Mouse (Mus musculus) lung, embryonic 16.5 days (tissue): ENCODE data around the gene Muc5b. TPM values are rescaled to one million over a fixed set of nuclear protein-coding genes. Genes with fewer than 3 reads are reported as not detected.
"Not testable (repeated sequence)": the region's sequence is repeated elsewhere in the genome, so short reads cannot be mapped to it uniquely, and the experiment has no call there.

ENCODE experiments used
- ATAC-seq: fragments of 200-750 bp; cut with Nextera tagmentation; 2 replicates; pipeline ENCODE4 v1.8.0; 2017; ENCODE audit warnings: low read depth, mild to moderate bottlenecking, moderate library complexity
- H3K27ac ChIP-seq: fragments of 300-500 bp; sonication (generic); 2 replicates; pipeline ENCODE4 v1.5.1; 2014; ENCODE audit warnings: mild to moderate bottlenecking, control low read depth, low read length
- H3K27me3 ChIP-seq: fragments of 300-500 bp; sonication (generic); 2 replicates; pipeline ENCODE4 v1.6.1; 2014; ENCODE audit warnings: low read depth, low read length, mixed read lengths; ENCODE audit not compliant: control insufficient read depth, insufficient read depth
- H3K36me3 ChIP-seq: fragments of 300-500 bp; sonication (generic); 2 replicates; pipeline ENCODE4 v1.6.1; 2014; ENCODE audit warnings: low read length; ENCODE audit not compliant: control insufficient read depth, insufficient read depth
- H3K4me1 ChIP-seq: fragments of 300-500 bp; sonication (generic); replicated peaks from 2 replicates; pipeline ENCODE4 v1.6.1; 2014; ENCODE audit warnings: low read length, mixed read lengths; ENCODE audit not compliant: control insufficient read depth, insufficient read depth
- H3K4me2 ChIP-seq: fragments of 300-500 bp; sonication (generic); 2 replicates; pipeline ENCODE4 v1.6.1; 2014; ENCODE audit warnings: low read depth, low read length, control low read depth
- H3K4me3 ChIP-seq: fragments of 300-500 bp; sonication (generic); 2 replicates; pipeline ENCODE4 v1.5.1; 2014; ENCODE audit warnings: mild to moderate bottlenecking, low read length, control low read depth
- H3K9ac ChIP-seq: fragments of 300-500 bp; sonication (generic); 2 replicates; pipeline ENCODE4 v1.6.1; 2014; ENCODE audit warnings: low read length, control low read depth
- H3K9me3 ChIP-seq: fragments of 300-500 bp; sonication (generic); 2 replicates; pipeline ENCODE4 v1.6.1; 2016; ENCODE audit warnings: low read length; ENCODE audit not compliant: control insufficient read depth
- WGBS: fragments of 180-500 bp; shearing (Covaris S2); extraction: QIAGEN DNeasy Blood & Tissue Kit; methylation state at CpG from one replicate; pipeline ENCODE4 v1.1.7; 2014; 5-methylcytosine and 5-hydroxymethylcytosine counted together
- polyA plus RNA-seq: library from polyadenylated mRNA; unstranded; fragments of >200 nt; fragmentation: Nextera tagmentation; extraction: Ambion mirVana; gene quantifications from 2 replicates; pipeline ENCODE4 v1.2.1, GENCODE M21; 2015

The Muc5b gene
- 0.54 and 1.2 TPM in 2 replicates for polyA plus RNA-seq

DNA sequence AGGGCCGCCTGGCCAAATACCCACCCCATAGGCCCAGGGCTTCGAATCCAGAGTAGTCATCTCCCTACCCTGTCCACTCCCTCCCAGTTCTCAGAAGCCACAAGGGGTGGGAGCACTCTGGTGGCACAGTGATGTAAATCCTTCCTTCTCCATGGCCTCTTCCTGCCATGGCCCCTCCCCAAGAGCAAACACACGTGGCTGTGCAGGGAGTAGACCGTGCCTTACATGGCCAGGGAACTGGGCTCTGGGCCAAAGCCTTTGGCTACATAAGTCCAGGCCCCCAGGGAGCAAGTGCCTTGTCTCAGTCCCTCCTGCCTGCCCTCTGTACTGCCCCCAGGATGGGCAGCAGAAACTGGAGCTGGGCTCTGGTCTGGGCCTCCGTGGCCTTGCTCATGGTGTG is at the start of gene Muc5b:
Gene Muc5b, plus strand, starts transcription at position 292 of the 400 bp plus-strand sequence.
- peak; percentile 83 for ATAC-seq

DNA sequence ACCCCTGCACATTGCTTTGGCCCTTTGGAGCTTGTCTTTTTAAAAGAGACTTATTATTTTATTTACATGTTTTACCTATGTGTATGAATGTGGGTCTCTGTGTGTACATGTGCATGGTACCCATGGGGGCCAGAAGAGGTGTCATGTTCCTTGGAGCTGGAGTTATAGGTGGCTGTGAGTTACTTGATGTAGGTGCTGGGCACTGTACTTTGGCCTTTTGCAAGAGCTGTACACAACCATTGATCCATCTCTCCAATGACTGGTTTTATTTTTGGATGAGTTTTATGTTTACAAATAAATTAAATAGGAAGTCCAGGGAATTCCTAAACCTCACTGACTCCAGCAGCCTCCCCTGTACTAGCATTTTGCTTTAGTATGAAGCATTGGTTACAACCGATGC is 44.6 kb upstream of the Muc5b start:
- Histone ChIP-seq H3K36me3 (no peaks in the 10 kb centered on the region), H3K27me3 (no peaks in the 10 kb centered on the region), H3K4me2 (no peak overlapping the region), H3K9me3 (no peaks in the 10 kb centered on the region), H3K9ac (no peak overlapping the region), H3K4me3 (no peak overlapping the region), H3K27ac (no peak overlapping the region), H3K4me1 (no peaks in the 10 kb centered on the region)
- WGBS, result 93% methylated on average over 1 of the region's 1 CpGs
- no peak for ATAC-seq

More for the DNA sequence above, at the start of gene Muc5b:
- 41% methylated on average over 5 of the region's 5 CpGs for WGBS
- H3K9ac ChIP-seq, result no peak within 1 kb of the TSS
- H3K36me3 ChIP-seq, result no peaks in the 10 kb centered on the region
- no peak within 1 kb of the TSS for H3K4me3 ChIP-seq
- no peak within 1 kb of the TSS for H3K4me2 ChIP-seq
- H3K4me1 ChIP-seq, result peaks cover 7% of the 10 kb centered on the region; the same call in 1 of the 2 replicates
- no peaks in the 10 kb centered on the region for H3K27me3 ChIP-seq
- H3K9me3 ChIP-seq, result no peaks in the 10 kb centered on the region
- no peak within 1 kb of the TSS for H3K27ac ChIP-seq

DNA sequence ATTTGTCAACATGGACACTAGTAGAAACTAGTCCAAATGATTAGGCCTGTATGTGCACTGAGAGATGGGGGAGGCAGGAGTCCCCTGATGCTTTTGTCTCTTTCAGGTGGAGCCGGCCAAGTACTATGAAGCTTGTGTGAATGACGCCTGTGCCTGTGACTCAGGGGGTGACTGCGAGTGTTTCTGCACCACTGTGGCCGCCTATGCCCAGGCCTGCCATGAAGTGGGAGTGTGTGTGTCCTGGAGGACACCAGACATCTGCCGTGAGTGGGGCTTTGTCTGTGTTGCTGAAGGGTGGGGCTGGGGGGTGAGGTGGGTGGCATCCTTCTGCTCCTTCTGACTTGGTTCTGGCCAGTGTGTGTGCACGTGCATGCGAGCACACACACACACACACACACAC is 35.7 kb upstream of the Muc5b start:
- Histone ChIP-seq H3K4me2 (no peak overlapping the region), H3K27me3 (no peaks in the 10 kb centered on the region), H3K4me3 (no peak overlapping the region), H3K9ac (no peak overlapping the region), H3K27ac (no peak overlapping the region), H3K4me1 (no peaks in the 10 kb centered on the region), H3K36me3 (no peaks in the 10 kb centered on the region), H3K9me3 (no peaks in the 10 kb centered on the region)
- WGBS, result 85% methylated on average over 7 of the region's 7 CpGs
- no peak for ATAC-seq

DNA sequence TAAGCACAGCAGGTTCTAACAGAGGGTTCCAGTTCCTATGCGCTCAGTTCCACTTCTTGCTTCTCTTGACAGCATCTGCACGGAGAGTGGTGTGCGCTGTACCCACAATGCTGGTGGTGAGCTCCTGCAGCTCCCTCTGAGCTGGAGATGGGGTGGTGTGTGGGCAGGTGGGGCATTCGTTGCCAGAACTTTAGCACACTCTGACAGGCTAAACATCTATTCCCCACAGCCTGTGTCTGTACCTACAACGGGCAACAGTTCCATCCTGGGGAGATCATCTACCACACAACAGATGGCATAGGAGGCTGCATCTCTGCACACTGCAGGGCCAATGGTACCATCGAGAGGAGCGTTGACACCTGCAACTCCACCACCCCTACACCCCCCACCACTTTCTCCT is 33.5 kb upstream of the Muc5b start:
- H3K4me2 ChIP-seq, result no peak overlapping the region
- no peaks in the 10 kb centered on the region for H3K27me3 ChIP-seq
- 80% methylated on average over 7 of the region's 7 CpGs for WGBS
- ATAC-seq, result no peak
- no peak overlapping the region for H3K9ac ChIP-seq
- H3K4me3 ChIP-seq, result no peak overlapping the region
- H3K27ac ChIP-seq, result no peak overlapping the region
- no peaks in the 10 kb centered on the region for H3K36me3 ChIP-seq
- no peaks in the 10 kb centered on the region for H3K4me1 ChIP-seq
- H3K9me3 ChIP-seq, result no peaks in the 10 kb centered on the region

DNA sequence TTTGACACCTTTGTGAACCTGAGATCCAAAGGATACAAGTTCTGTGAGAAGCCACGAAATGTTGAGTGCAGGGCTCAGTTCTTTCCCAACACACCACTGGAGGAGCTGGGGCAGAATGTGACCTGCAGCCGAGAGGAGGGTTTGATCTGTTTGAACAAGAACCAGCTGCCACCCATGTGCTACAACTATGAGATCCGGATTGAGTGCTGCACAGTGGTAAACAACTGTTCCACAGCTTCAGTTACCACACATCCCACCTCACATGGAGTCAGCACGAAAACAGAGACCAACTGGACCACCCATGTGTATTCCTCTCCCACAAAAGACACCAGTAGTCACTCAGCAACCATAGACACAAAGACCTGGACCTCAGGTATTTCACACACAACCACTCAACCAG is 31.0 kb upstream of the Muc5b start:
- not testable (repeated sequence) for H3K9me3 ChIP-seq, H3K27ac ChIP-seq, H3K9ac ChIP-seq, H3K4me1 ChIP-seq, H3K27me3 ChIP-seq, H3K36me3 ChIP-seq, H3K4me2 ChIP-seq, H3K4me3 ChIP-seq
- WGBS, result no CpG with 5 or more reads among the region's 4 CpGs
- ATAC-seq, result peak; percentile 65

DNA sequence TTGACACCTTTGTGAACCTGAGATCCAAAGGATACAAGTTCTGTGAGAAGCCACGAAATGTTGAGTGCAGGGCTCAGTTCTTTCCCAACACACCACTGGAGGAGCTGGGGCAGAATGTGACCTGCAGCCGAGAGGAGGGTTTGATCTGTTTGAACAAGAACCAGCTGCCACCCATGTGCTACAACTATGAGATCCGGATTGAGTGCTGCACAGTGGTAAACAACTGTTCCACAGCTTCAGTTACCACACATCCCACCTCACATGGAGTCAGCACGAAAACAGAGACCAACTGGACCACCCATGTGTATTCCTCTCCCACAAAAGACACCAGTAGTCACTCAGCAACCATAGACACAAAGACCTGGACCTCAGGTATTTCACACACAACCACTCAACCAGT is 28.9 kb upstream of the Muc5b start:
- H3K9me3 ChIP-seq, H3K4me3 ChIP-seq, H3K4me2 ChIP-seq, H3K9ac ChIP-seq, H3K27me3 ChIP-seq, H3K4me1 ChIP-seq, H3K36me3 ChIP-seq, H3K27ac ChIP-seq: not testable (repeated sequence)
- peak; percentile 70 for ATAC-seq
- WGBS, result no CpG with 5 or more reads among the region's 4 CpGs

DNA sequence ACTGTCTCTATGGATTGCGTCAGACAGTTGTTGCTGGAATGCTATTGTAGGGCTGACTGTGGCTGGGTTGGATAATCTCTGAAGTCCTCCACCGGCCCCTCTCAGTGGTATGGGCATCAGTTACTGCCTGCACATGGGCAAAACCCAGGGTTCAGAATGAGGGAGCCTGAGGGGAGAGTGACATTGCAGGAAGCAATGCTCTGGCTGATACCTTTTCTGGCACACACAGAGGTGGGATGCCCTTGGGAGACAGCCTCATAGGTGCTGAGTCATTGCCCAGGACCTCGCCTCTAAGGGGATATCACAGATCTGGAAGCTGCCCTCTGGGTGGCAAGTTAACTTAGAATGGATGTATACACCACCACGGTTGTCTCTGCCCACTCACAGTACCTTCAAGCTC is 25.5 kb upstream of the Muc5b start:
- no peak overlapping the region for H3K4me3 ChIP-seq
- H3K9me3 ChIP-seq, result no peaks in the 10 kb centered on the region
- no peaks in the 10 kb centered on the region for H3K4me1 ChIP-seq
- H3K36me3 ChIP-seq, result no peaks in the 10 kb centered on the region
- no peaks in the 10 kb centered on the region for H3K27me3 ChIP-seq
- no peak for ATAC-seq
- no peak overlapping the region for H3K27ac ChIP-seq
- H3K9ac ChIP-seq, result no peak overlapping the region
- 71% methylated on average over 4 of the region's 4 CpGs for WGBS
- H3K4me2 ChIP-seq, result no peak overlapping the region

DNA sequence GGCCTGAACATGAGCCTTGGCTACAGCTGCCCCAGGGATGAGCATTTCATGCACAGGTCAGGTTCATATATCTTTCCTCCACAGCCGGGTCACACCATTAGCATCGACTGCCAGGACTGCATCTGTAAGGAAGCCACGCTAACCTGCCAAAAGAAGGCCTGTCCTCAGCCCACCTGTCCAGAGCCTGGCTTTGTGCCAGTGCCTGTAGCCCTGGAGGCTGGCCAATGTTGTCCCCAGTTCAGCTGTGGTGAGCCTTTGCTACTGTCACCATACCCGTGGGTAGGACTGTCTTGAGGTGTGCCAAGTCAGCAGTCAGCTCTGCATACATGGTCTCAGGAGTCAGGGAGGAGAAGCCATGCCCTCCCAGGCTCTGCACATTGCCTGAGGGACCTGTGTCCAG is 23.5 kb upstream of the Muc5b start:
- WGBS, result 76% methylated on average over 4 of the region's 4 CpGs
- no peak for ATAC-seq
- no peaks in the 10 kb centered on the region for H3K9me3 ChIP-seq
- H3K4me1 ChIP-seq, result no peaks in the 10 kb centered on the region
- no peaks in the 10 kb centered on the region for H3K36me3 ChIP-seq
- no peak overlapping the region for H3K4me3 ChIP-seq
- H3K27ac ChIP-seq, result no peak overlapping the region
- H3K9ac ChIP-seq, result no peak overlapping the region
- no peaks in the 10 kb centered on the region for H3K27me3 ChIP-seq
- no peak overlapping the region for H3K4me2 ChIP-seq

DNA sequence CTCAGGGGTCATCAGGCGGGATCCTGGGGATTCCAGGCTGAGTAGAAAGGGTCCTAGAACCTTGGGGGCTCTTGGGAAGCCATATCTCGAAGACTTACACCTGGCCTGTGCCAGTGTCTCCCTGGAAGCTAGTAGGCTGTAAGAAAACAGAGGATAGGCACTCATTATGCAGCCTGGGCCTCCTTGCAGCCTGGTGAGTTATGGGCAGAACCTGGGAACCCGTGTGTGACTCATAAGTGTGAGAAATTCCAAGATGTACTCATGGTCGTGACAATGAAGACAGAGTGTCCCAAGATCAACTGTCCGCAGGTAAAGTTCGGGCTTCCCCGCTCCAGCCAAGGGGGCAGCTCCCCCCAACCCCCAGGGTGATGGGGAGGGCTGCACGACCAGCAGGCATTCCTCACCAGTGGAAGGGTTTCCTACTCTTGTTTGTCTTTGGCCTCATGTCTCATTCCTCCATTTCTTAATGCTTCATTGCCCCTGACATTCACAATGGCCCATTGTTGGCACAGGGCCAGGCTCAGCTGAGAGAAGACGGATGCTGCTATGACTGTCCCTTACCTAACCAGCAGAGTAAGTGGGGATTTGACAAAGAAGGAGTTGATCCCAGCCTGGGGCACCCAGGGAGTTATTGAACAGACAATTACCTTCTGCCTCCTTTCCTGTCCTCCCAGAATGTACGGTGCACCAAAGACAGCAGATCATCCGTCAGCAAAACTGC is 21.4 kb upstream of the Muc5b start:
- 59% methylated on average over 11 of the region's 11 CpGs for WGBS
- Histone ChIP-seq H3K9me3 (no peaks in the 10 kb centered on the region), H3K4me1 (no peaks in the 10 kb centered on the region), H3K4me2 (no peak overlapping the region), H3K27me3 (no peaks in the 10 kb centered on the region), H3K4me3 (no peak overlapping the region), H3K36me3 (no peaks in the 10 kb centered on the region), H3K27ac (no peak overlapping the region), H3K9ac (no peak overlapping the region)
- no peak for ATAC-seq

DNA sequence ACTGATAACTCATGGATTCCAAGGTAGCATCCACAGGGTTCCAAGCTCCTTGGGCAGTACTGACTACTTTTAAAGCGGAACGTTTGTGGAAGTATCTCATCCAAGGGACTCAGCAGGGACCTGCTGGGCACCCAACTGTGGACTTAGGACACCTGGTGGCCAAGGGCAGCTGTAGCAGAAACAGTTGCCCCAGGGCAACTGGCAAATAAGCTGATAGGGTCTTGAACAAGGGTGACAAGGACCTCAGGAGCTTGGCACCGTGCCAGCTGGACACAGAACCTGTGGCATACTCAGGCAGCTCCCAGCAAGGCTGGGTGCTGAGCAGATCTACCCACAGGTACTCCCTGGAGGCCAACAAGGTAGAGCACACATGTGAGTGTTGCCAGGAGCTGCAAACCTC is 20.6 kb upstream of the Muc5b start:
- H3K4me1 ChIP-seq, result no peaks in the 10 kb centered on the region
- no peak overlapping the region for H3K9ac ChIP-seq
- H3K36me3 ChIP-seq, result no peaks in the 10 kb centered on the region
- 81% methylated on average over 3 of the region's 3 CpGs for WGBS
- H3K9me3 ChIP-seq, result no peaks in the 10 kb centered on the region
- ATAC-seq, result no peak
- no peak overlapping the region for H3K27ac ChIP-seq
- no peak overlapping the region for H3K4me2 ChIP-seq
- no peak overlapping the region for H3K4me3 ChIP-seq
- no peaks in the 10 kb centered on the region for H3K27me3 ChIP-seq
